Mouse (Mus musculus) lung, adult 2 months (tissue): ENCODE measurements at regions not wholly inside any gene's neighbourhood (a gene's known extent, or its start where the extent isn't known, plus 50 kb on each side); places are given as distances from the start of the nearest gene placed in this dataset.

Experiments
- CTCF ChIP-seq: fragments of 200-500 bp; IDR thresholded peaks from 2 replicates; pipeline ENCODE4 v1.5.1; 2011; ENCODE audit warnings: mild to moderate bottlenecking, low read length, control low read depth; ENCODE audit not compliant: insufficient read depth
- POLR2A ChIP-seq: fragments of 200-500 bp; IDR thresholded peaks from 2 replicates; pipeline ENCODE4 v1.6.1; 2011; ENCODE audit warnings: low read depth, mild to moderate bottlenecking, control low read depth, low read length, borderline replicate concordance; ENCODE audit errors: extremely low read depth

DNA sequence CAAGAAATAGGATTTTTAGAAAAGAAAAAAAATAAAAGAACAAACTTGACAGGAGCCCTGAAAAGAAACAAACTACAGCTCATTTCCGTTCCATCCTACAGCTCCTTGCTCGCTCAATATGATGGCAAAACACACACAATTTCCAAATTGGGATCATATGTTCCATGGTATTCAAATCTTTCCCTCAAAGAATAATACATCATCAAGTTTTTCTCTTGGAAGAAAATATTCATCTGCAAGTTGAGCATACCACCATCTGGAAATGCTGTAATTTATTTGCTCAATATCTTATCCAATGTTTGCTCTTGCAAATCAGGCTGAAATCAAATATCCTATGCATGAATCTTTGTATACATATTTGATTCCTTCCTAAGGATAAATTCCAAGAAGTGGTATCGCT is 131.1 kb upstream of the Slc22a22 start:
- TF ChIP-seq CTCF (no peak), POLR2A (no peak)
